Mouse (Mus musculus) stomach, postnatal 0 days (tissue): Measurements from ENCODE around the gene Rps11.

Experiments
- CTCF ChIP-seq: IDR thresholded peaks from 2 replicates; pipeline ENCODE4 v1.5.1; 2016; ENCODE audit warnings: antibody characterized with exemption, low read depth, mild to moderate bottlenecking, moderate library complexity
- EP300 ChIP-seq: optimal IDR thresholded peaks from 2 replicates; pipeline ENCODE3; 2016; ENCODE audit warnings: antibody characterized with exemption

GRCm38 (mm10) chr7:45141914-45142313 is 17.7 kb upstream of the Rps11 start:
- TF ChIP-seq CTCF (no peak), EP300 (no peak)
